Mouse (Mus musculus): ENCODE results near the gene Imp4. TPM values are rescaled to one million over a fixed set of nuclear protein-coding genes. Genes with fewer than 3 reads are reported as not detected.

Imp4 gene
- total RNA-seq, 2 experiments from 2014 or later: 2.6 to 5.4 TPM

- peak; percentile 93 for ATAC-seq (replicated peaks; ENCODE audit: low FRiP score, poor library complexity, severe bottlenecking)
Measured at GRCm38 (mm10) chr1:34459284-34460060, 19.8 kb downstream of the Imp4 start, which contains the start of gene Ptpn18. TSS of gene Ptpn18 (plus strand) at chr1:34459762.

GRCm38 (mm10) chr1:34460061-34460441 lies 20.4 kb downstream of the Imp4 start:
- peak; percentile 26; the same call in 1 of the 2 replicates for ATAC-seq (replicated peaks; ENCODE audit: low FRiP score, poor library complexity, severe bottlenecking)

GRCm38 (mm10) chr1:34462766-34463165 lies 23.1 kb downstream of the Imp4 start:
- peak; percentile 44 for ATAC-seq (replicated peaks; ENCODE audit: low FRiP score, poor library complexity, severe bottlenecking)

- ATAC-seq (replicated peaks; ENCODE audit: low FRiP score, poor library complexity, severe bottlenecking): no peak
Measured at GRCm38 (mm10) chr1:34464310-34464817, 24.7 kb downstream of the Imp4 start.

- ATAC-seq (replicated peaks; ENCODE audit: low FRiP score, poor library complexity, severe bottlenecking): peak; percentile 35; the same call in 1 of the 2 replicates
Measured at GRCm38 (mm10) chr1:34465445-34465844, 25.8 kb downstream of the Imp4 start.

GRCm38 (mm10) chr1:34468051-34468450 lies 28.4 kb downstream of the Imp4 start:
- ATAC-seq (replicated peaks; ENCODE audit: low FRiP score, poor library complexity, severe bottlenecking): no peak

GRCm38 (mm10) chr1:34468500-34468899 lies 28.8 kb downstream of the Imp4 start:
- no peak for ATAC-seq (replicated peaks; ENCODE audit: low FRiP score, poor library complexity, severe bottlenecking)

GRCm38 (mm10) chr1:34469801-34470200 lies 30.1 kb downstream of the Imp4 start:
- no peak for ATAC-seq (replicated peaks; ENCODE audit: low FRiP score, poor library complexity, severe bottlenecking)

- peak; percentile 76 for ATAC-seq (replicated peaks; ENCODE audit: low FRiP score, poor library complexity, severe bottlenecking)
Measured at GRCm38 (mm10) chr1:34472427-34473300, 33.0 kb downstream of the Imp4 start.

GRCm38 (mm10) chr1:34478891-34479655 lies 39.4 kb downstream of the Imp4 start:
- ATAC-seq (replicated peaks; ENCODE audit: low FRiP score, poor library complexity, severe bottlenecking): no peak

GRCm38 (mm10) chr1:34480801-34481200 lies 41.1 kb downstream of the Imp4 start:
- ATAC-seq (replicated peaks; ENCODE audit: low FRiP score, poor library complexity, severe bottlenecking): no peak

GRCm38 (mm10) chr1:34481920-34482669 lies 42.4 kb downstream of the Imp4 start:
- ATAC-seq (replicated peaks; ENCODE audit: low FRiP score, poor library complexity, severe bottlenecking): no peak

- no peak for ATAC-seq (replicated peaks; ENCODE audit: low FRiP score, poor library complexity, severe bottlenecking)
Measured at GRCm38 (mm10) chr1:34484470-34484869, 44.8 kb downstream of the Imp4 start.

- ATAC-seq (replicated peaks; ENCODE audit: low FRiP score, poor library complexity, severe bottlenecking): peak; percentile 78
Measured at GRCm38 (mm10) chr1:34485461-34486188, 46.0 kb downstream of the Imp4 start.

GRCm38 (mm10) chr1:34487383-34487782 lies 47.7 kb downstream of the Imp4 start:
- ATAC-seq (replicated peaks; ENCODE audit: low FRiP score, poor library complexity, severe bottlenecking): no peak

- peak; percentile 63 for ATAC-seq (replicated peaks; ENCODE audit: low FRiP score, poor library complexity, severe bottlenecking)
Measured at GRCm38 (mm10) chr1:34489852-34490541, 50.3 kb downstream of the Imp4 start.

- no peak for ATAC-seq (replicated peaks; ENCODE audit: low FRiP score, poor library complexity, severe bottlenecking)
Measured at GRCm38 (mm10) chr1:34491480-34491879, 51.8 kb downstream of the Imp4 start.
